ENCODE assay signal across 8 mouse cellular contexts in genomic region chr13:108297350-108298093, GRCm38 (mm10). TPM values are rescaled to one million over a fixed set of nuclear protein-coding genes. Genes with fewer than 3 reads are reported as not detected.
DNase-seq lines count a peak whose midpoint lies in the region; ATAC-seq and TF ChIP-seq lines count a peak whose summit lies in the region.

No protein-coding gene starts in this region.

- H3K9ac ChIP-seq in liver, embryonic 15.5 days: no peak overlapping the region

- WGBS in kidney, adult 2 months: 15% methylated on average over 12 of the region's 12 CpGs
- 3% methylated on average over 12 of the region's 12 CpGs for WGBS in liver, embryonic 15.5 days (ENCODE audit: insufficient replicate concordance)

- H3K4me3 ChIP-seq in kidney, adult 2 months (ENCODE audit: insufficient read depth, low read depth, low read length): peak overlapping the region; percentile 1; the same call in 1 of the 2 replicates
- H3K4me3 ChIP-seq in liver, embryonic 15.5 days (replicated peaks): peak overlapping the region; percentile 50
- no peak overlapping the region for H3K4me3 ChIP-seq in myocyte

- TF ChIP-seq POLR2A in kidney, adult 2 months (IDR thresholded peaks at IDR 0.05; ENCODE audit: low read depth, low read length): no peak
- peak; percentile 21 for TF ChIP-seq POLR2A in myocyte (IDR thresholded peaks at IDR 0.05; ENCODE audit: insufficient read length, low read depth)

- peak overlapping the region; percentile 69 for H3K4me2 ChIP-seq in liver, embryonic 15.5 days
- H3K4me2 ChIP-seq in myocyte (ENCODE audit: low read depth): peak overlapping the region; percentile 30

- intact Hi-C loops in gastrocnemius, postnatal 14 days (cut with DNase I; ENCODE audit: low total_unique reads): no loop called here

- DNase-seq in kidney, adult 2 months: peak; percentile 36
- no peak for DNase-seq in kidney, adult 9 months
- DNase-seq in c-Kit-positive CD71-positive TER-119-negative erythroid progenitor cells, embryonic 14.5 days (ENCODE audit: low read depth): peak; percentile 21
- peak; percentile 39 for DNase-seq in gastrocnemius, postnatal 14 days
- DNase-seq in induced T-regulatory cell, adult 2 months (ENCODE audit: low read depth): peak; percentile 88
- DNase-seq in thymus, postnatal 36 days: peak; percentile 60 to 68

- peak; percentile 78 for ATAC-seq in liver, embryonic 15.5 days (ENCODE audit: insufficient read depth)

- TF ChIP-seq CTCF in kidney, adult 2 months (conservative IDR thresholded peaks at IDR 0.05; ENCODE audit: insufficient read depth, insufficient read length, low read depth, low read length): no peak

- no peaks in the 10 kb centered on the region for H3K9me3 ChIP-seq in liver, embryonic 15.5 days (replicated peaks)

- no peaks in the 10 kb centered on the region; the same call in 1 of the 2 replicates for H3K27me3 ChIP-seq in kidney, adult 2 months (replicated peaks; ENCODE audit: control insufficient read depth, insufficient read depth, low read length)
- no peaks in the 10 kb centered on the region for H3K27me3 ChIP-seq in liver, embryonic 15.5 days
- H3K27me3 ChIP-seq in myocyte (ENCODE audit: control insufficient read depth, insufficient read depth, insufficient read length): no peaks in the 10 kb centered on the region

- H3K27ac ChIP-seq in kidney, adult 2 months (ENCODE audit: insufficient read depth, low read depth, low read length): no peak overlapping the region
- peak overlapping the region; percentile 66 for H3K27ac ChIP-seq in liver, embryonic 15.5 days (replicated peaks)

- H3K4me1 ChIP-seq in kidney, adult 2 months (ENCODE audit: control insufficient read depth, insufficient read depth, low read length): peaks cover 4% of the 10 kb centered on the region; the same call in 1 of the 2 replicates
- peaks cover 17% of the 10 kb centered on the region for H3K4me1 ChIP-seq in liver, embryonic 15.5 days (replicated peaks)

- no peaks in the 10 kb centered on the region for H3K36me3 ChIP-seq in kidney, adult 2 months (ENCODE audit: control insufficient read depth, insufficient read depth, low read length)
- H3K36me3 ChIP-seq in liver, embryonic 15.5 days (replicated peaks): no peaks in the 10 kb centered on the region
- H3K36me3 ChIP-seq in myocyte (ENCODE audit: control insufficient read depth, insufficient read depth): no peaks in the 10 kb centered on the region

- no peak overlapping the region for H3ac ChIP-seq in myocyte (ENCODE audit: control insufficient read depth, insufficient read length)

- no peaks in the 10 kb centered on the region for H3K79me2 ChIP-seq in myocyte (ENCODE audit: control insufficient read depth, insufficient read depth)

TF ChIP-seq in myocyte, 11 proteins besides CTCF, POLR2A, EP300 and RAD21:
- TF ChIP-seq REST (IDR thresholded peaks at IDR 0.05; ENCODE audit: insufficient read depth, insufficient read length) (no peak), POLR2AphosphoS2 (IDR thresholded peaks at IDR 0.05; ENCODE audit: insufficient read length, low read depth) (no peak), CEBPB (IDR thresholded peaks at IDR 0.05; ENCODE audit: insufficient read depth, poor library complexity, severe bottlenecking) (no peak), MYOG (IDR thresholded peaks at IDR 0.05; ENCODE audit: control insufficient read depth in 1 of 3, insufficient read depth in 1 of 3, insufficient read length in 2 of 3, low read depth in 2 of 3) (no peak), TCF12 (IDR thresholded peaks at IDR 0.05; ENCODE audit: insufficient read depth, poor library complexity, severe bottlenecking) (no peak), TCF3 (IDR thresholded peaks at IDR 0.05; ENCODE audit: insufficient read length, low read depth) (no peak), USF1 (IDR thresholded peaks at IDR 0.05; ENCODE audit: low read depth) (no peak), MAX (IDR thresholded peaks at IDR 0.05; ENCODE audit: low read depth) (no peak), SRF (IDR thresholded peaks at IDR 0.05; ENCODE audit: control insufficient read depth, insufficient read length, low read depth) (no peak), MYOD1 (IDR thresholded peaks at IDR 0.05; ENCODE audit: control insufficient read depth in 1 of 3, insufficient read length in 2 of 3, low read depth in 2 of 3) (no peak), E2F4 (IDR thresholded peaks at IDR 0.05; ENCODE audit: insufficient read depth) (no peak)

RNA-seq across cellular contexts. Expression of gene Depdc1b, which starts 18.6 kb away (rescaled TPM):
- polyA plus RNA-seq in kidney, adult 2 months (2012; rRNA removed): 10.9 and 11.2 TPM in 2 replicates
- total RNA-seq in gastrocnemius, postnatal 14 days (2021): under 1 TPM; 0.82 to 0.92 TPM
- 13.3 and 13.7 TPM in 2 replicates for polyA plus RNA-seq in liver, embryonic 15.5 days (2015; fragmentation: Nextera tagmentation; extraction: Ambion mirVana)
- 3.7 TPM for polyA plus RNA-seq in myocyte (2012; fragmentation: generic; extraction: Trizol)
